Mouse (Mus musculus) embryonic facial prominence, embryonic 11.5 days (tissue): ENCODE results near the gene Cnr1. TPM values are rescaled to one million over a fixed set of nuclear protein-coding genes. Genes with fewer than 3 reads are reported as not detected.
A peak's percentile ranks its signal among the peaks of the same experiment; 100 is the strongest.

ENCODE experiments used
- ATAC-seq: fragments of 200-750 bp; cut with Nextera tagmentation; replicated peaks from 2 replicates; pipeline ENCODE4 v1.8.0; 2017; ENCODE audit warnings: low read depth; ENCODE audit not compliant: insufficient number of reproducible peaks, low FRiP score, low TSS enrichment
- DNase-seq: peaks from one replicate; pipeline ENCODE4 v3.0.0-alpha.2; 2015; ENCODE audit warnings: low spot score
- H3K27ac ChIP-seq: fragments of 300-500 bp; sonication (generic); replicated peaks from 2 replicates; pipeline ENCODE4 v1.5.1; 2014; ENCODE audit warnings: mild to moderate bottlenecking, low read depth, low read length, control low read depth
- H3K27me3 ChIP-seq: fragments of 300-500 bp; sonication (generic); 2 replicates; pipeline ENCODE4 v1.6.1; 2014; ENCODE audit warnings: mild to moderate bottlenecking, low read length, moderate library complexity, mixed read lengths; ENCODE audit not compliant: control insufficient read depth, insufficient read depth
- H3K36me3 ChIP-seq: fragments of 300-500 bp; sonication (generic); replicated peaks from 2 replicates; pipeline ENCODE4 v1.6.1; 2014; ENCODE audit warnings: low read depth, mild to moderate bottlenecking, low read length, moderate library complexity, mixed read lengths; ENCODE audit not compliant: control insufficient read depth, insufficient read depth
- H3K4me1 ChIP-seq: fragments of 300-500 bp; sonication (generic); 2 replicates; pipeline ENCODE4 v1.6.1; 2014; ENCODE audit warnings: low read length, mixed read lengths; ENCODE audit not compliant: control insufficient read depth, insufficient read depth
- H3K4me2 ChIP-seq: fragments of 300-500 bp; sonication (generic); 2 replicates; pipeline ENCODE4 v1.6.1; 2014; ENCODE audit warnings: low read depth, mild to moderate bottlenecking, control low read depth, low read length, moderate library complexity
- H3K4me3 ChIP-seq: fragments of 300-500 bp; sonication (generic); 2 replicates; pipeline ENCODE4 v1.5.1; 2014; ENCODE audit warnings: low read depth, low read length, control low read depth
- H3K9ac ChIP-seq: fragments of 300-500 bp; sonication (generic); replicated peaks from 2 replicates; pipeline ENCODE4 v1.6.1; 2014; ENCODE audit warnings: mild to moderate bottlenecking, control low read depth, low read length
- H3K9me3 ChIP-seq: fragments of 300-500 bp; sonication (generic); replicated peaks from 2 replicates; pipeline ENCODE4 v1.6.1; 2016; ENCODE audit warnings: mild to moderate bottlenecking, low read length, inconsistent platforms, mixed read lengths; ENCODE audit not compliant: control insufficient read depth
- WGBS: fragments of 180-500 bp; shearing (Covaris S2); extraction: QIAGEN DNeasy Blood & Tissue Kit; methylation state at CpG from one replicate; pipeline ENCODE4 v1.1.7; 2014; 5-methylcytosine and 5-hydroxymethylcytosine counted together
- polyA plus RNA-seq: library from polyadenylated mRNA; unstranded; fragments of >200 nt; fragmentation: Nextera tagmentation; extraction: Ambion mirVana; gene quantifications from 2 replicates; pipeline ENCODE4 v1.2.1, GENCODE M21; 2014

The Cnr1 gene
- polyA plus RNA-seq, 1 experiment from 2014 or later, result 6.8 TPM

GRCm38 (mm10) chr4:33992687-33993086, 68.3 kb downstream of the Cnr1 start:
- WGBS, result 41% methylated on average over 3 of the region's 3 CpGs

GRCm38 (mm10) chr4:33996382-33996781, 72.0 kb downstream of the Cnr1 start:
- ATAC-seq, result no peak
- H3K27ac ChIP-seq, result no peak overlapping the region
- H3K9ac ChIP-seq, result no peak overlapping the region
- H3K36me3 ChIP-seq, result no peaks in the 10 kb centered on the region
- H3K4me3 ChIP-seq, result no peak overlapping the region
- no peak for DNase-seq
- H3K27me3 ChIP-seq, result no peaks in the 10 kb centered on the region
- H3K4me1 ChIP-seq, result no peaks in the 10 kb centered on the region
- H3K4me2 ChIP-seq, result no peak overlapping the region
- H3K9me3 ChIP-seq, result no peaks in the 10 kb centered on the region

More at GRCm38 (mm10) chr4:33992687-33993086, 68.3 kb downstream of the Cnr1 start:
- DNase-seq (peak; percentile 11), ATAC-seq (no peak)
- no peaks in the 10 kb centered on the region for H3K27me3 ChIP-seq
- no peaks in the 10 kb centered on the region for H3K36me3 ChIP-seq
- no peak overlapping the region for H3K27ac ChIP-seq
- H3K9me3 ChIP-seq, result no peaks in the 10 kb centered on the region
- H3K4me1 ChIP-seq, result no peaks in the 10 kb centered on the region
- H3K9ac ChIP-seq, result no peak overlapping the region
- no peak overlapping the region for H3K4me2 ChIP-seq
- H3K4me3 ChIP-seq, result no peak overlapping the region

Other genes with a start within 250 kb of the Cnr1 start
- 2.5 and 4.1 TPM in 2 replicates for gene Spaca1, start 125.6 kb downstream of the Cnr1 start, polyA plus RNA-seq